Mouse (Mus musculus) CD8-positive naive resting alpha-beta T cell, adult 2 months (primary cell): ENCODE results near the gene Mcmbp.

ENCODE experiments used
- DNase-seq, 2 experiments: peaks; one replicate each; pipeline ENCODE4 v3.0.0; 2022; ENCODE audit warnings: low read depth in 2 of 2, low spot score in 2 of 2

Gene Mcmbp

GRCm38 (mm10) chr7:128740334-128740733, at the start of gene Mcmbp:
Mcmbp (minus strand) TSS chr7:128740495.
- peak; percentile 86 to 93 for DNase-seq

GRCm38 (mm10) chr7:128790045-128790444, 49.8 kb upstream of the Mcmbp start:
- no peak for DNase-seq

DNA sequence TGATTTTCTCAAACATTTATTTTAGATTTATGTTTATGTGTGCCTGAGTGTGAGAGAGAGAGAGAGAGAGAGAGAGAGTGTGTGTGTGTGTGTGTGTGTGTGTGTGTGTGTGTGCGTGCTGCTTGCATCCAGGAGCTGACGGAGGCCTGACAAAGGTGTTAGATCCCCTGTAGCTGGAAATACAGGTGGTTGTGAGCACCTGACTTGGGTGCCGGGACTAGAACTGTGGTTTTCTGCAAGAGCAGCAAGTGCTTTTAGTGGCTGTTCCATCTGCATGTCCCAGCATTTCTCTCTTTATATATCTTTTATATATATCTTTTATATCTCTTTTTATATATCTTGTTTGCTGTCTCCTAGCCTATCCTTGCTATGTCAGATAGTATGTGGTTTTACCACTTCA, 41.6 kb upstream of the Mcmbp start:
- DNase-seq, result no peak

- DNase-seq, result peak in 1 of 2 experiments; percentile 7
These were observed 39.0 kb upstream of the Mcmbp start for GRCm38 (mm10) chr7:128779305-128779704.

DNA sequence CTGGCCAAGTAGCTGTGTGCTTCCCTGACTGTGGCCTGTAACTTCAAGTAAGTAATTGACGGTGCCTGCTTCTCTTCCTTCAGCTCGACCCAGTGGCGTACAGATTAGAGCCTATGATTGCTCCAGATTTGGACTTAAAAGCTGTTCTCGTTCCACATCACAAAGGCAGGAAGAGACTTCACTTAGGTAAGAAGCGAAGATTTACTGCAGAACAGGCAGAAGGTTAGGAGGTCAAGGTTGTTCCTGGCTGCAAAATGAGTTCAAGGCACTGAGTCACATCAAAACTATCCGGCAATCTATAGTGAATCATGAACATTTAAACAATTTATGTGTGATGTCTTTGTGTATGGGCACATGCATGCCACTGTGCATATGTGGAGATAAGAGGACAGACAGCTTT, 36.9 kb upstream of the Mcmbp start:
- DNase-seq, result no peak

- no peak for DNase-seq
These were observed 26.4 kb upstream of the Mcmbp start for GRCm38 (mm10) chr7:128766696-128767095.

GRCm38 (mm10) chr7:128758948-128759347, 18.7 kb upstream of the Mcmbp start:
- no peak for DNase-seq

DNA sequence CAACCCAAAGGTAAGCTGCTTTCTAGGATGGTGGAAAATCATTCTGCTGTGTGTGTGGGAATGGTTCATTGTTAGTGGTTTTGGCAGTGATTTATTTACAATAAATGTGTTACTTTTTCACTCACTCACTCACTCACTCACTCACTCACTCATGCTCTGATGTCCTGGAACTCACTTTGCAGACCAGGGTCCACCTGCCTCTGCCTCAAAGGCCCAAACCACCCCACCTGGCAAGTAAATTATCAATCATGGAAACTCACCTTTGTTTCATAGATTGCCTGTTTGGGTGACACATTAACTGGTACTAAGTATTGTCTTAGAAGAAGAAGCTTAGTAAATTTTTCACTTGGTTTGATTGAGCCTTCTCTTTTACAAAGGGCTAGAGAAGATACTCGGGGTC, 15.1 kb upstream of the Mcmbp start:
- DNase-seq, result no peak

- DNase-seq, result no peak
These were observed 11.7 kb upstream of the Mcmbp start for GRCm38 (mm10) chr7:128752012-128752411.

DNA sequence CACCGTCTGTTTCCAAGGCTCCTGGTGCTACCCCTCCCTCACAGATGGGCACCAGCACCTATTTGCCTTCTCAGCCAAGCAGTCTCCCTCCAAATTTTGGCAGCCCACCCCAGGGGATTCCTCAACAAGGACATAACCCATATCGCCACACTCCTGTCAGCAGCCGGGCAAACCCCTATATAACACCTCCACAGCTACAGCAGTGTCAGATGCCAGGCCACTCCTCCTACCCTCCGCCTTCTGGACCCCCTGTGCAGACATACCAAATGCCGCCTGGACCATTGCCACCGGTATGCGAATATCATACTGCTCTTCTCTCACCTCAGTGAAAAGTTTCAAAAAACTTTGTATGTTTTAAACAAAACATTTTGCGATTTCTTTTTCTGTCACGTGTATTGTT, 10.0 kb upstream of the Mcmbp start:
- no peak for DNase-seq

- no peak for DNase-seq
These were observed 8.5 kb upstream of the Mcmbp start for GRCm38 (mm10) chr7:128748758-128749157.

DNA sequence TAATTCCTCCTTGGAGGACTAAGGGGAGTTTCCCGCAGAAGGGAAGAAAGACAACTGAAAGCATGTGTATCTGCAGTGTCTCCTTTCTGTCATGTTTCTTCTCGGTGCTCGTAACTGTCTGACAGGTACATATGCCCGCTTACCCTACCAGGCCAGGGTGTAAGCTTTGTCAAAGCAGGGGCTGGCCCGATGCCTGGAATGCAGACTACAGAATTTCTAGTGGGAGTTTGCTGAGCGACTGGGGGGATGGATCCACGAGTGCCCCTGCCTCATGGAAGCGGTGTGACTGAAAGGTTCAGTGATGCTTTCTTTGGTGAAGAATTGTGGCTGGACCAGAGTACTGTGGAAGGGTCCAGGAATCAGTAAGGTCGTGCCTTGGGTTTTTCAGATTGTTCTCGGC, 5.9 kb upstream of the Mcmbp start:
- no peak for DNase-seq

DNA sequence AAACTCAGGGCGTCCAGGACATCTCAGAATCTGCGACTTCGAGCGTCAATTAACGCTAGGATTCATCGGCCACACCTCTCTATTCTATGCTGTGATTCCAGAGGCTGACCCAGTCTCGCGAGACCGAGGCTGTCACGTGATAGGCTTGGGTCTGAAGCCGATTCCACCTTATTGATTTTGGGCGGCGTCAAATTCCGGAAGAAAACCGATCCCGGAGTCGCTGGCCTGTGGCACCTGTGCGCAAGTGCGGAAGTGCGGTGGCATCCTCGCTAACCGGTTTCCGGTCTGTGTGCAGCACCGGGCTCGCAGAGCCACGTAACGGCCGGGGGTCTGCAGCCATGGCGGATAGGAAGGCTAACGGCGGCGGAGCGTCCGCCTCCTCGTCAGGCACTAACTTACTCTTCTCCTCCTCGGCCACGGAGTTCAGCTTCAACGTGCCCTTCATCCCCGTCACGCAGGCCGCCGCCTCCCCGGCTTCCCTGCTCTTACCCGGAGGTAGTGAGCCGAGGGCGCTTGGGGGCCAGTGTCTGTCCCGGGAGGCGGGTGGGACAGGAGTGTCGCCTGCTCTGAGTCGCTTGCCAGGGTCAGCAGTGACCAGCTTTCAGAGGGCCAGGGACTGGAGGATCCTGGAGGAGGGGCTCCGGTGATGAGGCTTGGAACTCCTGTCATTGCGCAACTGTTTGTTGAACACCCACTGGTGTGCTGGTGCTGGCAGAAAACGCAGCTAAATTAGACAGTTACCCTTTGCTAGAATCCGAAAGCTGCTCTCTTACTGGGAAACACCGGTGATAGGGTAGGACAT, 4.6 kb upstream of the Mcmbp start, which contains the start of gene Sec23ip:
TSS of gene Sec23ip (plus strand) at position 260 of the 802 bp plus-strand sequence.
- DNase-seq, result peak; percentile 95 to 97

DNA sequence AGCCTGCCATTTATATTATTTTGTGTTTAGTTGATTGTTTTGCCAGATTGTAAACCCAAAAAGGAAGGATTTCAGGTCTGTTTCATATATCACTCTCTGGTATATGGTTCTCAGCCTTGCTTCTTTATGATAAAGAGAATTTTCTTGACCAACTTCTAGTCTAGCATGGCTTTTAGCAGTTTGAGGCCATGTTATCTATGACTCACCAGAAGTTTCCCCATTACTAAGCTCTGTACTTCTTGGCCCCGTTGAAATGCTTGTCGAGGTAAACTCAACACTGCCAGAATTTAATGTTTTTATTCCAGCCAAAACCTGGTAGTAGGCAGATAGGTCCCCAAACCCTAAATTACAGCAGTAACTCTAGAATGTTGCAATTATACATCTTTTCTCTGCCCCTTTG, 3.6 kb upstream of the Mcmbp start:
- DNase-seq, result no peak

GRCm38 (mm10) chr7:128739462-128740277, 625 bp downstream of the Mcmbp start:
- peak; percentile 26 to 44 for DNase-seq

GRCm38 (mm10) chr7:128739116-128739461, 1.2 kb downstream of the Mcmbp start:
- DNase-seq, result no peak

- DNase-seq, result no peak
These were observed 2.3 kb downstream of the Mcmbp start for GRCm38 (mm10) chr7:128738041-128738440.

GRCm38 (mm10) chr7:128731585-128731984, 8.7 kb downstream of the Mcmbp start:
- no peak for DNase-seq

DNA sequence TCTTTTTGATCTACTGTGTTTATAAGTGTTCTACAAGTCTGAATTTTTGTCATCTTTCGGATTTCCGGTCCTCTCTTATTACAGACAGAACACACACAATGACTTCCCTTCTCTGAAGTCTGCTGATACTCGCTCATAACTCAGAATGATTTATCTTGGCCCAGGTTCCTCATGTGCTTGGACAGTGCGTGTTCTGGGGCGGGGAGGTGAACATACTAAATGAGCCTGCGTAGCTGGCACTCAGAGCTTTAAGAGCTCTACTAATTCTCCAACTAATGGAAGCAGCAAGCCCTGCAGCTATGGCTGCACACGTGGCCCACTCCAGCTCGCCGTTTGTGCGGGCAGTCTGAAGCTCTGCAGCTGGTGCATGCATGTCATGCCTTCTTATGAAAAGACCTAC, 11.6 kb downstream of the Mcmbp start:
- no peak for DNase-seq

DNA sequence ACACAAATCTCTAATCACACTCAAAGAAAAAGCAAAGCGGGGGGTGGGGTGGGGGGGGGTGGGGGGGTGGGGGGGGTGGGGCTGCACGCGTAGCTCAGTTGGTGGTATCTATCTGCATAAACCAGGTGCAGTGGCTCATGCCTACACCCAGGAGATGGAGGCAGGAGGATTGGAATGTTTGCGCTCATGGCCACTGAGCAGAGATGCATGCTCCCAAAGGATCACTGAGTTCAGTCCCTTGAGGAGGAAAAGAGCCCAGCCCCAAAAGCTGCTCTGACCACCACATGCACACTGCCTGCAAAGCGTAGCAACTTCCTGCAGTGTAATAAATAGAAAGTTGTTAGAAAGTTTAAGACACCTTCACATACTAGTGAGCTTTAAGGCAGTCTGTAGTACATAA, 12.6 kb downstream of the Mcmbp start:
- DNase-seq, result no peak

GRCm38 (mm10) chr7:128726999-128727398, 13.3 kb downstream of the Mcmbp start:
- no peak for DNase-seq

- no peak for DNase-seq
These were observed 15.1 kb downstream of the Mcmbp start for GRCm38 (mm10) chr7:128725189-128725588.
